Mouse (Mus musculus) ES-Bruce4 (cell line): ENCODE measurements at regions not wholly inside any gene's neighbourhood (a gene's known extent, or its start where the extent isn't known, plus 50 kb on each side); places are given as distances from the start of the nearest gene placed in this dataset.

Experiments
- CTCF ChIP-seq: IDR thresholded peaks from one replicate; pipeline ENCODE4 v1.8.1; 2011; ENCODE audit warnings: low read depth, low read length
- POLR2A ChIP-seq: IDR thresholded peaks from one replicate; pipeline ENCODE4 v1.8.1; 2011; ENCODE audit warnings: low read length; ENCODE audit not compliant: insufficient read depth

DNA sequence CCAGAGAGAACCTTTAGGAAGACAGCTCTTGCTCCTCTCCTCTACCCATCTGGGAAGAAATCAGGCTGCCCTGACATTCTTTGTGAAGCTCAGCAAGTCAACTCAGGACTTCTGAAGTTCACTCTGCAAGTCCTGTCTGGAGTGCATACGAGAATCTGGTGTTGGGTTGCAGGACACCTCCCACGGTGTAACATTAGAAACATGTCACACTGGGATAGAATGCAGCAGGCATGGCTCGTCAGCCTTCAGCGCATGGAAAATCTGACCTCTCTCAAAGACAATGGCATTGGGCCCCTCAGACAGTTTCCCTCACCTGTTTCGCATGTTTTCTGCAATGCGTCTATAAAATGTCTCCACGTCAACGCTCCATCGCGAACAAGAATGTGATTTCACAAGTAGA, 251.5 kb downstream of the Fgf9 start:
- no peak for TF ChIP-seq CTCF
- no peak for TF ChIP-seq POLR2A
